Mouse (Mus musculus): ENCODE data around the gene Polr3b. TPM values are rescaled to one million over a fixed set of nuclear protein-coding genes. Genes with fewer than 3 reads are reported as not detected.

Polr3b gene
- polyA plus RNA-seq, 1 experiment from 2014 or later: 18.2 TPM

DNA sequence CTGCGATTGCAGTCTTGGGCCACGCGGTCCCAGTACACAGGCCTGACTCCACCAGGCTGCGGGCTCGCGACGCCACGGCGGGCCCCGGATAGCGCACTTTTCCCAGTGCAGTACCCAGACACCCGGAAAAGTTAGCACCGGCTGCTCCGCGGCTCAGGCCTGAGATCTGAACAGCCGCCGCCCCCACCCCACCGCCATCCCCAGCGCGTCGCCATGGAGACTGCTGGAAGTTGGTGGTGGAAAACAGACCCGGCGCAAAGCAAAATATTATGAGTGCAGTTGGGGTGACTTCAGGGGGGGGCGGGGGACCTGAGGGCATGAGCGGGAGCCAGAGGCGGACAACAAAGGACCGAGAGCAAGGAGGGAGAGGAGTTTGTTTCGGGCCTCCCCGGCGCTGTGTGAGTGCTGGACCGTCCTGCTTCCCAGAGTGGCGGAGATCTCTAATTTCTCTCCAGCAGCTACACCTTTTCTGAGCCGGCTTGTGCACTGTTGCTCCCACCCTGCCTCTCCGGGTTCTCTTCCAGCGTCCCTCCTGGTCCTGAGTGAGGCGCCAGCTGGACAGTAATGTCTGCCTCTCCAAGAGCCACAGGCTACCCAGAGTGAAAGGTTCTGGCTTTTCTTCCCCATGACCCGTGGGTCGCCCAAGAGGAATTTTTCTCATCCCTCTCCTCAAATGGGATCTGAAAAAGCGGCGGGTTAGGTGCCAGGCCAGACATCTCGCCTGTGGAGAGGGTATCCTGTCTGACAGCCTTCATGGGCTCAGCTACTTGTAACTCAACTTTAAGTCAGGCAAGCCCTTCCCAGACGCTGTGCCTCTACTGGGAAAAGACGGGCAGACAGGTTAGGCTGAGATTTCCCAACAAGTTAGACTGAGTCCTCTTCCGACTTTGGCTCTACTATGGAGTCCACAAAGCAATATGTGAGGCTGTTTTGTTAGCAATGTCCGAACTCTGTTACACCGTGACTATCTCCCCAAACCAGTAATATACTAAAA lies 138.3 kb downstream of the Polr3b start:
- WGBS: 4% methylated on average over 45 of the region's 46 CpGs
- Histone ChIP-seq H3K27me3 (ENCODE audit: poor library complexity, severe bottlenecking) (peaks cover 90% of the 10 kb centered on the region), H3K9me3 (no peaks in the 10 kb centered on the region), H3K27ac (peak overlapping the region; percentile 94), H3K4me3 (peak overlapping the region; percentile 71), H3K4me1 (peaks cover 70% of the 10 kb centered on the region), H3K36me3 (replicated peaks) (peaks cover 9% of the 10 kb centered on the region)
- peak; percentile 74 for DNase-seq (ENCODE audit: extremely low spot score, low spot score)

DNA sequence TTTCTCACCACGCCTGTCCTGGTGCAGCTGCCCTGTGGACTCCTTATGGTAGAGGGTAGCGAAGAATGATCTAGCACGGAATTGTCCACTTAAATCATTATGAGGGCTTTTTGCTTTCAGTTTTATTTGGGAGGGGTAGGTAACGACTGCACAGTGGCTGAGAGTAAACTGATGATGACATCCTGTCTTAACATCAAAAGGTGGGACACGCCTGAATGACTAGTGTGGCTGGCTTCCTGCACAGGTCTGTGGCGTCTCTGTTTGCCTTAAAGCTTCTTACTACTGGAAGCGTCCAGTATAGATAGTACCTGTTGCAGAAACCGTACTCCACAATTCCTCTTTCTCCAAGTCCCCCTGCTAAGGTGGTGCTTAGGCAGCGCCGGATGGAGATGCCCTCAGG lies 146.7 kb downstream of the Polr3b start:
- Histone ChIP-seq H3K27ac (no peak overlapping the region), H3K27me3 (ENCODE audit: poor library complexity, severe bottlenecking) (peaks cover 11% of the 10 kb centered on the region), H3K4me3 (no peak overlapping the region), H3K4me1 (peaks cover 24% of the 10 kb centered on the region), H3K36me3 (replicated peaks) (peaks cover 55% of the 10 kb centered on the region), H3K9me3 (no peaks in the 10 kb centered on the region)
- no peak for DNase-seq (ENCODE audit: extremely low spot score, low spot score)
- 90% methylated on average over 10 of the region's 10 CpGs for WGBS

DNA sequence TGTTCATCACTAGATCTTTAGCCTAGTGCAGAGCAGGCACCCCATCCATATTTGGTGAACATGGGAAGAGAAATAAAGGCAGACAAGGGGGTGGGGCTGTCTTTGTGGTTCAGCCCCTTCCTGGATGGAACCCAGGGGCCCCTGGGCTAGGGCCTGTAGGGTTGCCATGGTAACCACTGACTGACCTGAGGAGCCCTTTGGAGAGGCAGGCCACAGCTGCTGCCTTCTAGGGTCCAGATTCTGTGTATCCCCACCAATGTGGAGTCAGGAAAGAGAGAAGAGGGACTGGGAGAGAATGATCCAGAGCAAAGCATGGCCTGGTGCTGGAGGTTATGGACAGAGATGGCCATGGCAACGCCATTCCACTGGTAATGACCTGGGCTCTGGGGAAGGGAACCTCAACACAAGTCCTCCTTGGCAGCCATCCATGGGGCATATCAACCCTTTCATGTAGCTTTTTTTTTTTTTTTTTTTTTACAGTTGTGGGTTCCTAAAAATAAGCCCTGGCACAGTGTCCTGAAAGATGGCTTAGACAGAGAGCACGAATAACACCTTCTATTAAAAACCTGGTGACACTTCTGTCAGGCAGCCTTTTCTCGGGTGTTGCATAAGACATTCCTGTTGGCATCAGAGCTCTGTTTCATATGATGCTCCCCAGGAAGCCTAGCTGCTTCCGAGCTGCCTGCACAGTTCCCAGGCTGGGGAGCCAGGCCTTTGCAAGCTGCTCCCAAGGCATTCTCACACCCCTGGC lies 150.5 kb downstream of the Polr3b start:
- Histone ChIP-seq H3K36me3 (replicated peaks) (peaks cover 73% of the 10 kb centered on the region), H3K27me3 (ENCODE audit: poor library complexity, severe bottlenecking) (no peaks in the 10 kb centered on the region), H3K4me3 (no peak overlapping the region), H3K4me1 (peaks cover 19% of the 10 kb centered on the region), H3K27ac (peak overlapping the region; percentile 17; the same call in 1 of the 2 replicates), H3K9me3 (no peaks in the 10 kb centered on the region)
- DNase-seq (ENCODE audit: extremely low spot score, low spot score): no peak
- 93% methylated on average over 4 of the region's 4 CpGs for WGBS

DNA sequence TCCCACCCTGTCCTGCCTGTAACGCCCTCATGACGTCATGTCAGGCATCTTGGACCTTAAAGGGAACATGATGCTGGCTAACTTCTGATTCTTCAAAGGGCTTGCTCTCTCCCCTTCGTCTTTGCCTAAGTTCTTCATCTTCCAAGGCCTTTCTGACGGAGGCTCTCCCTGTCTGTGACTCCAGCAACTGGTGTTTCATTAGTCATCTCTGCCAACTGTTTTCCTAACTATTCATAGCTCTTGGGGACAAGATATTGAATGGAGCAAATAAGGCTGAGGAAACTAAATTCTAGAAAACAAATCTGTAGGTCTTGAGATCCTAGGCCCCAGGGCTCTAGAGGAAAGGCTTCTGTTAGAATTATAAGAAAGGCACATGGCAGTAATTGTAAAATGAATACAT lies 151.8 kb downstream of the Polr3b start:
- no peak for DNase-seq (ENCODE audit: extremely low spot score, low spot score)
- Histone ChIP-seq H3K27me3 (ENCODE audit: poor library complexity, severe bottlenecking) (no peaks in the 10 kb centered on the region), H3K4me3 (no peak overlapping the region), H3K27ac (no peak overlapping the region), H3K9me3 (no peaks in the 10 kb centered on the region), H3K36me3 (replicated peaks) (peaks cover 60% of the 10 kb centered on the region), H3K4me1 (peaks cover 19% of the 10 kb centered on the region)
- 90% methylated on average over 4 of the region's 4 CpGs for WGBS

DNA sequence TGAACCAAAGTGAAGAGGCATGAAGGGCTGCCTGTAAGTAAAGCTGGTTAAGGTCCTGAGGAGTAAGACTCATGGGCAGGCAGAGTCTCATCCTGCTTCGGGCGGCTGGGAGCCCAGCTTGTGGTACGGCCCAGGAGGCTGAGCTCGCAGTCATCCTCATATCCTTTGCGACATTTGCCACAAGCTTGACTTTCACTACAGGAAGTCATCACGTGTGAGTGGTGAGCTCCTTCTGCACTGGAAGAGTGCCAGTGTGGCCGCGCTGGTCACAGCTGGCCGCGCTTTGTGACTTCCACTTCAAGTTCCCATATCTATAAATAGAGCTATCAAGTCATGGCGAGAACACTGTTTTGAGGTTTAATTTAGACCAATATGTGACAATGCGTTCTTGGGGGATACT lies 152.5 kb downstream of the Polr3b start:
- no peak for DNase-seq (ENCODE audit: extremely low spot score, low spot score)
- Histone ChIP-seq H3K36me3 (replicated peaks) (peaks cover 60% of the 10 kb centered on the region), H3K4me3 (no peak overlapping the region), H3K9me3 (no peaks in the 10 kb centered on the region), H3K27ac (no peak overlapping the region), H3K4me1 (peaks cover 19% of the 10 kb centered on the region), H3K27me3 (ENCODE audit: poor library complexity, severe bottlenecking) (no peaks in the 10 kb centered on the region)
- WGBS: 91% methylated on average over 12 of the region's 12 CpGs

Other genes starting within 250 kb of the Polr3b start
- gene Nuak1, start 181.7 kb upstream of the Polr3b start, polyA plus RNA-seq (2016; fragmentation: Nextera tagmentation; extraction: Ambion mirVana): 2.1 and 2.4 TPM in 2 replicates
- gene Ckap4, start 88.2 kb upstream of the Polr3b start, polyA plus RNA-seq (2016; fragmentation: Nextera tagmentation; extraction: Ambion mirVana): 50.5 and 50.7 TPM in 2 replicates
- 2.0 and 2.6 TPM in 2 replicates for gene Tcp11l2, start 45.7 kb upstream of the Polr3b start, polyA plus RNA-seq (2016; fragmentation: Nextera tagmentation; extraction: Ambion mirVana)
- gene Rfx4, start 133.8 kb downstream of the Polr3b start, polyA plus RNA-seq (2016; fragmentation: Nextera tagmentation; extraction: Ambion mirVana): 24.8 and 26.1 TPM in 2 replicates

Data from forebrain, embryonic 10.5 days (tissue).